Mouse (Mus musculus) urinary bladder, postnatal 36 days (tissue): Measurements from ENCODE around the gene Clec16a.

ENCODE experiments used
- DNase-seq, 2 experiments: peaks; one replicate each; pipeline ENCODE4 v3.0.0; 2022; ENCODE audit warnings: low spot score in 2 of 2, mixed read lengths in 1 of 2

Gene Clec16a

DNA sequence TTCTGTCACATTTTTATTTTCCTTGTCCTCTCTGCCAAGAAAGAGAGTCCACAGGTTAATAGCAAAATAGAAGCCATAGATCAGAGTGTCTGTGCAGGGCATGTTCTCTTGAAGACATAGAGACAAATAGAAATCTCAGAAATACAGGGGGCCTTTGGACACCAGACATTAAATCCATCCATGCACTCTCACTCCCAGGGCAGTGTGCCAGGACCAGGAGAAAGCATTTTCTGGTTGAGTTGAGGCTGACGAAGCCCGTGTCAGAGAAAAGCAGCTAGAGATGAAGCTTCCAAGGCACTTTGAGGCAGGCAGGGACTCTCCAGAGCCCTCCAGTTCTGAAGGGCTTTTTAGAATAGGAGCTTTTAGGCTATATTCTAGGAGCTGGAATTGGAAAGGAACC, 171.6 kb downstream of the Clec16a start:
- DNase-seq = no peak

DNA sequence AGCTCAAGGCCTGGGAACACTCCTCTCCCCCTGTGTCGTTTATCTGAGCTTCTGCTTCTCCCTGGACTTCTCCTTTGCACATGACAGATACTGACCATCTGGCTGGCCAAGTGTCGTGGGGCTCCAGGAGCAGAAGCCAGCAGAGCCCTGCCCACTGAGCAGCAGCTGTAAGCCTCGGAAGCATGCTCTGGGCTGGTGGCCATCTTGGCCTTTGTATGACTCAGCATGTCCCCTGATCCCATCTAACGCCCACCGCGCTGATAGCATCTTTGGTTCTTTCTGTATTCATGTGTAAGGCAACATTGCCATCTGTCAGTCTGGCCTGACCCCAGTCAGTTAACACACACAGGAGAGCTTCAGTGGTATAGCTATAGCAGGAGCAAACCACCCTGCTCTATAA, 174.8 kb downstream of the Clec16a start:
- no peak for DNase-seq

DNA sequence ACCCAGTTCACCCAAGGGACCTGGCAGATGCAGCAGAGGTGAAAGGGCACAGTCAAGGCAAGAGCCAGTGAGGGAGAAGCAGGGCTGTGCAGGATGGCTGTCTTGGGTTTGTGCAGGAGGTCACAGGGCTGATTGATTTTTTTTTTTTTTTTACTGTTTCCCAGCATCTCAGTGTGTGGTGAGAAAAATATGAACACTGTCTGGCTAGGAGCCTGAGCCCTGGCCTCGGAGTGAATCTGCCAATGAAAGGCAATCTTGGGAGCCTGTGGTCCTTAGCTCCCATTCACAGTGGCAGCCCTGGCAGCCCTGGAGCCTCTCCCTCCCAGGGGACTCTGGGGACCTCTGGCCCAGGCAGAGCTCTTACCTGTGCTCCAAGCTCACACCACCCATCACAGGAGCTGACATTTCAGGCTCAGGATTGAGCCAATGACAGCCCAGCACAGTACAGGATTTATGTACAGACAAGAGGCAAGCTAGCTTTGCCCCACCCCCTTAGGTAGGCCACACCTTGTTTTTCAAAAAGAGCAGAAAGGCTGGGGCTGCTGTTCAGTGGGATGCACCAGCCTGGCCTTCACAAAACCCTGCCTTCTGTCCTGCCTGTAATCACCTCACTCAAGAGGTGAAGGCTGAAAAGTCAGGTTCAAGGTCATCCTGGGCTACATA, 177.9 kb downstream of the Clec16a start:
- DNase-seq = no peak

DNA sequence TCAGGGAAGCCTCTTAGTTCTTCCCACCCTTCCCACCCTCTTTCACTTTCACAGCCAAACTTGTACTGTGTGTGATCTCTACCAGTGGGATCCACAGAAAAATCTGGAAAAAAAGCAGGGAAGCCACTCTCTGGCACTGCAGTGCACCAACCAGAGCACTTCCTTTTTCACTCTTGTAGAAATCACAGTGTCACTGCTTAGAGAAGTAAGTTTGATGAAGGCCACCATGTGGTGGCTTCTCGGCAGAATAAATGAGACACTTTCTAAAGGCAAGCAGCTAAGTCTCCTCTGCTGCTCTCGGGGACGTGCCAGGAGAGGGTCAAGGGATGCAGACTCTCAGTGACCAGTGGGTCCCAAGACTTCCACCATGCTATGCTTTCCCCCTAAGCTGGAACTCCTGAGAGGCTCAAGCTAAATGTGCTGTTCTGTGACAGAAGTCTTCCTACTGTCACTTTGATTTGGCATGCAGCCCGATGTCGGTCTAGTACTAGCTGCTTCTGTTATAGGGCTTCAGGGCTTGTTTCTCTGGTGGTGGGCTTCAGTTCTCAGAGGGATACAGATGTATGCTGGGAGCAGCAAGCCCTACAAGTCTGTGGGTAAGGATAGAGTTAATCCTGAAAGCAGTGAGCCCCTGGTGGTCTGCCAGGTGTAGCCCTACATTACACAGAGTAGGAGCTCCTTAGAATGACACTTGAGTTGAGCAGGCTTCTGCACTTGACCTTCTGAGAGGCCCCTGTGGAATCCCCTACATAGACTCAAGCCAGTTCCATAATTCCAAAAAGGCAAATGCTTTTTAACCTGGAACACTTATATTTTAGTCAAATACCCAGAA, 178.9 kb downstream of the Clec16a start:
- no peak for DNase-seq

DNA sequence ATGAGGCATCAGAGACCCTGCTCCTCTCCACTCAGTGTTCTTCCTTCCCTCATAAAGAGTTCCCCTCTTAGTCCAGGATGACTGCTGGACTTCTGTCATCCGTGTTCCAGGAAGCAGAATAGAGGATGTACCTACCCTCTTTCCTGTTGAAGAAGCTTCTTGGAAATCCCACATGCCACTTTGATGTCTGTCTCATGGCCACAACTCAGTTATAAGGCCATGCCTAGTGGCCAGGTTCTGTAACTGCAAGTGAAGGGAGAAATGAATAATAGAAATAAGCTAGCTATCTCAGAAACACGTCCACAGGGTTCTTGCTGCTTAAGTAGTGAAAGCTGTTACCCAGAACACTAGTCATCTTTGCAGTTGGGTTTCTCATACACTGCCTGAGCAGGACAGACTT, 180.0 kb downstream of the Clec16a start:
- no peak for DNase-seq

DNA sequence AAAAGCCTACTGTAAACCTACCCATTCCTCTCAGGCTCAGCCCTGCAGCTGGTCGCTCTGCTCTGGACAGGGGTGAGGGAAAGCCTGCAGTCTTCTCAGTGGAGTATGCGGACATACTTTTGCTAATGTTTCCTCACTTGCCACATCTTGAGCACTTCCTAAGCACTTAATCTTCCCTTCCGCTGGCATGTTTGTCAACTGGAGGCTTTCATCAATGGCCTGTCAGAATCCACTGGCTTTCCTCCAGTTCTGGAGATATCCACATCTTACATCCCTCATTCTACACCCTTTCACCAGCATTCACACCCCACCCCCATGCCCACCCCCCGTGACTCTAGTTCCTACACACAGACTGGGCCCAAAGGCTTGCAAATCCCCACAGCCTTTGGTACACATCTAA, 182.5 kb downstream of the Clec16a start:
- no peak for DNase-seq

DNA sequence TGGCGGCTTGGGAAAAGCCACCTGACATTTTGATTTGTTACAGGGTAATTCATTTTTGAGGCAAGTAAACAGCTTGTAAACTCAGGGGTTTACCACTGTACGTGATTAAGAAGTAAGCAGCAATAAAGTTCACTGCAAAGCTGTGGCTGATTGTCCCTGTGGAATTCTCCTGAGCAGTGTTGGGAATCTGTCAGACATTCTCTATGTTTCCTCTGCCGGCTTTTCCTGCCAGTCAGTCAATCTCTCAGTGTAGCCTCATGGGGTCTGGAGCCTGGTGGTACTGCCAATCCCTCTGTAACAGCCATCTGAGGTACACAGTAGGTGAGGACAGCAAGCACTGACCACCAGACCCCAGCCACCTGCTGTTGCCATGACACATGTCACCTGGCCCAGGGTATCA, 183.7 kb downstream of the Clec16a start:
- no peak for DNase-seq

DNA sequence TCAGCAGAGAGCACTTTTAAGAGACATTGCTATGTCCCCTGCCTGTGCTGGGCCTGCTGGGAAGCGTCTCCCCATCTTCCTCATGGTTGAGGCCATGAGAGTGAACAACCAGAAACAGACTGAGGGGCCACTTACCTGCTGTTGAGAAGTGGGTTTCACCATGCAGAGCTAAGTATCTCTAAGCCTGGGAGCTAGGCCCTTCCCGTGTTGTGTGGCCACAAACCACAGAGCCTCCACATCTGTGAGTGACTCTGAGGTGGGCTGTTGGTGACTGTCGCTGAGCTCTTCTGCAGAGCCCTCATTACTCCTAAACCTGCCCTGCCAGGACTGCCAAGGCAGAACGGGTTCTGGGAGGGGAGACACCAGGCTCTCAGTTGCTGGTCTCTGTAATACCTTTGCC, 185.8 kb downstream of the Clec16a start:
- DNase-seq = no peak

DNA sequence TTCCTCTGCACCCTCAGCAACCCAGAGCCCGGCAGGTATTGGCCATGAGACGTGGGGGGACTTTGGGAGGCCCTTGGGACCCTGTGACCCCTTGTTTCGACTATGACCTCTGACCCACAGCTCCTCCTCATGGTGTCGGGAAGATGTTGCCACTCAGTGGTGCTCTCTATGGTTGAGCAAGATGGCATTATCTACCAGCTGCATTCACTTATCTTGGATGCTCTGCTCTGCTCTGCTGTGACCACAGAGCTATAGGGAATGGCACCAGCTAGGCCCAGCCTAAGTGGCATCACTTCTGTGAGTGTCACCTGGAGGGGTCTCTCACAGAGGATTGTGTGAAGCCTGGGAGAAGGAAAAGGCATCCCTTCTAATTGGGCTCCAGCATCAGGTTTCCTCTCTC, 186.6 kb downstream of the Clec16a start:
- no peak for DNase-seq

DNA sequence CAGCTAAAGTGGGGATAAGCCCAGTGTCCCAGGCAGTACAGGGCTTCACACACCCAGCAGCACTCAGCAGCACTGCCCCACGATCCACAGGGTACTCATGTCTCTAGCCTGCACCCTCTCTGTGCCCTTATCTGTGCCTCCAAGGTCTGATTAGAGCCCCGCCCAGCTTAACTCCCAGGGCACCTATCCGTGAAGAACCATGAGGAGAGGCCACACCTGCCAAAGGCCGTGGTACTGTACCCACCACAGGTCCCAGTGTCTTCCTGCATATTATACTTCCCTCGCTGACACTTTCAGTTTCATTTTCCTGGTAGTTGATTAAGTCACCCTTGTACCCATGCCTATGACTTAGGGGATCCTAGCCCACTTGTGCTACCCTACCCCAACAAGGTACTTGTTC, 187.3 kb downstream of the Clec16a start:
- no peak for DNase-seq

DNA sequence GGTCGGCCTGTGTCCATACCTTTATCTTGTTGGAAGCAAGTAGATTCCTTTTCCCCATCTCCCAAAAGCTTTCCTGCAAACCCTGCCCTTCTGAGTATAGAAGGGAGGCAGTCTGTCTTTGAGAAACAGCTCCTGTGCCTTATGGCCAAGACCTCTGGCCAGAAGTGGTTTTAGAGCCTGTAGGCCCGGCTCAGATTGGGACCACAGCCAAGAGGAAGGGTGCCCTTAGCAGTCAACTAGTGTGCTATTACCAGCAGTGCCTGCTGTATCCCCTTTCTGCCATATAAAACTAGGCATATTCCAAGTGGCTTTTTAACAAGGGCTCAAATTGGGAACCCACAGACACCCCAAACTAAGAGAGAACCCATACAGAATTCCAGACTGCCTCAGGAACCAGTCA, 190.6 kb downstream of the Clec16a start:
- DNase-seq = no peak

DNA sequence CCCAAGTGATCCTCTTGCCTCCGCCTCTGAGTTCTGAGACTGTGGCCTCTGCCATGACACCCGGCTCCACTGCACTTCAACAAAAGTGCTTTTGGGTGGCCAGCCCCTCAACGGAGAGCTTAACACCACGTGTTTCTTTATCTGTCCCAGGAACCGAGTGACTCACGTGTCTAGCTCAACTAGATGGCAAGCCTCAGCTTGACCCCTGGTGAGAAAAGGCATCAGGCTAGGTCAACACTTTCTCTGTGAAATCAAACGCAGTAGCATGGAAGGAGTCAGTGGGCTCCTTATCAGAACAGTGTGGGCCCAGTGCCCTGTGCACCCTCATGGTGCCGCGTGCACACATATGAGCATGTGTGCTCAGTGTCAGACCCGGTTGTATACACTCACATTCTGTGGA, 191.2 kb downstream of the Clec16a start:
- no peak for DNase-seq

DNA sequence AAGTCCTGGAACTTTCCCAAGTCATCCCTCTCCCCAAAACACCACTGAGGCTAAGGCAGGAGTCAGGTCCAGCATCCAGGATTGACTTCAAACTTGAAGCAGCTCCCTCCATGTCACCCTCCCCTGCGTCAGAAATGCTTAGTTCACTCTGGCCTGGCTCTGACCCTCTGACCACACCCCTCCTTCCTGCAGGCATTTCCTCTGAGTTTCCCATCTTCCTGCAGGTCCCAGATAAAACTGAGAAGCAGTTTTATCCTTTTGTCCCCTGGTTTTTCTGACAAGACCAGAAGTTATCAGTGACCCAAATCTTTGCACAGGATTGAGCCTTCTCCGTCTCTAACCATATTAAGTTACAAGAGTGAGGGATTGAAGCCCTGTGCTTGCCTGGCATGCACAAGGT, 192.4 kb downstream of the Clec16a start:
- DNase-seq = no peak

DNA sequence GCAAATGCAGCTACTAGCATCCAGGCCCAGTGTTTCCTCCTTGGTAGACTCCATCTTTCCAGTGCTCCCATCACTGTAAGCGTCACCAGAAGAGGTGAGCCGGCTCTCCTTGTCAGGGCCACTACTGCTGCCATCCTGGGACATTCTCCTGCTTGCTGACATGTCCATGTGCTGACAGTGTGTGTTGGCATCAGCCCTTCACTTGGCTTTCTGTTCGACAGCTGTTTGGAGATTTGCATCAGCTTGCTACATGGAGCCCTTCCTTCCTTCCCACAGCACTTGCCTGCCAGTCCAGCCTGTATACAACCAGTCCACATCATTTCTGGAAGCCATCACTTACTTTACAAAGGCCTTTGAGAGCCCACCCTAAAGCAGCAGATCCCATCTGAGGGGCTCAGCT, 193.7 kb downstream of the Clec16a start:
- DNase-seq = no peak

DNA sequence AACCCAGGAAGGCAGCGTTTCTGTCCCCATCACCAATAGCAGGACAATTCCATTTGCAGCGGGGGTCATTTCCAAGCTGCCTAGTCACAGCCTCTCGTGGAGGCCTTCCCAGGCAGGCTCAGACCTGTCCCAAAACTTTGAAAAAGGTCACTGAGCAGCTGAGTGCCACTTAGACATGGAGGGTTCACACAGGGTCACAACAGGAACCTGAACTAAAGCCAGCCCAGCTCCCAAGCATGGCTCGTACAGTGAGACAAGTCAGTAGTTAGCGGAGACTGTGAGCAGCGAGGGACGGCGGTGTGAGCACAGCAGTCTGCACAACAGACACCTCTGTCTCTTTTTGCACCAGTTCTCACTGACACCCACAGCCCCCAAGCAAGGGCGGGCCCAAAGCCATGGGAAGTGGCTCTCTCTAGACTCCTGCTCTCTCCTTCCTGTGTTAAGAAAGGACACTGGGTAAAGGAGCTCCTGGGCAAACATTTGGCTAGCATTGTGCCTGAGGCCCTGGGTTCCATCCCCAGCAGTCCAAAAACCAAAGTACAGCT, 194.8 kb downstream of the Clec16a start:
- DNase-seq = no peak

DNA sequence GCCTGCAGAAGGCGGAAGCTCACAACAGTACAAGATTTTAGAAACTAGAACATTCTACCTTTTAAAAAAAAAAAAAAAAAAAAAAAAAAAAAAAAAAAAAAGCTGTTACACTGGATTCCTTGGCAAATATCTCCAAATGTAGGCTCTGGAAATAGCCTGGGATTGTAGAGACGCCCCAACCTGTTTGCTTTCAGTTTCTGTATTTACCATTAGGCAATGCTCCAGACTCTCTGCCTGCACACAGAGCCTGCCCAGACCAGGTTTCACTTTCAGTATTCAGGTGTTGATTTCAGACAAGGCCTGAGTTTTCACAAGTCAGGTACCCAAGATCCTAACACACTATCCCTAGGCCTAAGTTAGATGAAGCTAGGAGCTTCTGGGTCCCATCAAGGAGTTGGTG, 195.9 kb downstream of the Clec16a start:
- no peak for DNase-seq

DNA sequence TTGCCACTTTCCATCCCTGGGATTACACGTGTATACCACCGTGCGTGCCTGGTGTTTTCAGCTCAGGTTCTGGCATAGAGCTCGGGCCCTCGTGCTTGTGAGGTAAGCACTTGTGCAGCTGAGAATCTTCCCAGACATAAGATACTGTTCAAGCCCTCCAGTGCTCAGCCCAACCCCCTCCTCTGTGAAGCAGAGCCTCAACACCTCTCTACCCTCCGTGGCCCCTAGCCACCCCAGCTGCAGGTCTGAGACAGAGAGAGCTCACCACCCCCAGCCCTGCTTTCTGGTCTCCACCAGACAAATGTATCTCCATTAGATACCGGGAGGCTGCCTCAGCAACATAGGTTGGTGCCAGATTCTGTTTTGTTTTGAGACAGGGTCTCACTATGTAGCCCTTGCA, 204.1 kb downstream of the Clec16a start:
- DNase-seq = no peak

DNA sequence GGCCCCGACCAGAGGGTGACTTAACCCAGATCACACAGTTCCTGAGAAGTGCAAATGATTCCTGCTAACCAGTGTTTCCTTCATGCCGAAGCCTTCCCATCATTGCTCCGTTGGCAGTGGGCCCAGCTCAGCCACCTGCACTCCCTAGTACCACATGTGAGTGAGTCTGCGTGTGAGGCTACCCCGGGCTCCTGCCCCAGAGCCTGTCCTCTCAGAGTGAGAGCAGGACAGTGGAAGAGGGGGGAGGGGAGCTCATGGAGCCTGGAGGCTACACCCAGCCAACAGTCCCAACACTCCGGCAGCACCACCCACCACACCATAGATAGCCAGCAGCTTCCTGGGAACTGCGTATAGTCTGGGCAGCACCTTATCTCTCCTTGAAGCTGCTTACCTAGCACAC, 204.7 kb downstream of the Clec16a start:
- DNase-seq = no peak

DNA sequence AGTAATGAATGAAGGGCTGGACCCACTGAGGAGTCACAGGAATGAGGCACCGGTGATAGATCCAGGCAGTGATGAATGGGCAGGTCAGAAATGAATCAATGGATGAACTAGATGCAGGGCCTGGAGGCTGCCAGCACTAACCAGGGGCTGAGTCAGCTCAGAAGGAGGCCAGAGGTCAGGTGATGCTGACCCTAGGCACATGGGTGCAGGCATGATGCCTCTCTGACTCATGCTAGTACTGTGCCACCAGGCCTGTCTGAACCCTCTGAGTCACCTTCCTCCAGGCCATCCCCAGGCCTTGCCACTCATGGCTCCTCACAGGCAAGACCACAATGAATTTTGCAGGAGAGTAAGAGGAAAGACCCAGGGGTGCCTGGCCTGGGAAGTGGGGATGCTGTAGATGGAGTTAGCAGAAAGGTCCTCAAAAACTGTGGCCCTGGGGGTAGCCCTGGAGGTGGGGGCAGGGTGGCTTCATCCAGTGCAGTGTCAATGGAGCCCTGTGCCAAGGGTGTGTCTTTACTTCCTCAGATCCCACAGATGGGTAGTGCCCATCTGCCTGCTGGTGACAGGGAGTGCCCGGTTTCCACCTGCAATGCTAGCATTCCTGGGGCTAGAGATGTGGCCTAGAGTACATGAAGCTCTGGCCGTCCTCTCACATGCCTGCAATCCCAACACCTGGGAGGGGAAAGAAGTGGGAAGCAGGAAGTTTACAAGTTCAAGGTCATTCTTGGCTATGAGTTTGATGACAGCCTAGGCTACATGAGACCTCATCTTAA, 209.6 kb downstream of the Clec16a start:
- peak; percentile 32 to 59 for DNase-seq

DNA sequence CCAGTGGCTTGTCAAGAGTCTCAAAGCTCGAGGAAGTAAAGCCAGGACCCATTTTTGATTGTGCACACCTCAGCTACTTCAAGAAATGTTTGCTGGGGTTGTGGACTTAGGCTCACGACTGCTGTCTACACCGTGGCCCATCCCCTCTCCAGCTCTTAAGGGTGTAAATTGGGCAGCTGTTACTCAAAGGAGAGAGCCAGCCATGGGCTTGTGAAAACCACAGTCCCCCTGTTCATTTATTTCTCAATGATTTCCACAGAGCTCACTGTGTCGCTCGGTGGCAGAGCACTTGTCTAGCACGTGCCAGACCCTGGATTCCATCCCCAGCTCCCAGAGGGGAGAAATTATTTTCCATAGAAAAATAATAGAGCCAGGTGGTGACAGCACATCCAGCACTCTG, 211.0 kb downstream of the Clec16a start:
- no peak for DNase-seq

DNA sequence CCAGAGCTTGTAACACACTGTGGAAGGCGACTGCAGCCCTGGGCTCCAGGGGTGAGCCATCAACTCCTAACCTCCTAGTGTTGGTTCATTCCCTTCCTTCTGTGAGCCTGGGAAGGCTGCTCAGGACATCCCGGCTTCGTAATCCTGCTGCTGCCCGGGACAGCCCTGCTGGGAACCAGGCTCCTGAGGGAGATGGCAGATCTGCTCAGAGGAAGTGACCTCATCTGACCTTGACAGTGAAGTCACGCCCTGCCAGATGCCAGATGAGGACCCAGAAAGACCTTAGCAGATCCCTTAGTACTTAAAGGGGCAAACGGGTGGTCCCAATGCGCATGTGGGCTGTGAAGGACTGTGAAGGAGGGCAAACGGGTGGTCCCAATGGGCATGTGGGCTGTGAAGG, 216.0 kb downstream of the Clec16a start:
- no peak for DNase-seq

DNA sequence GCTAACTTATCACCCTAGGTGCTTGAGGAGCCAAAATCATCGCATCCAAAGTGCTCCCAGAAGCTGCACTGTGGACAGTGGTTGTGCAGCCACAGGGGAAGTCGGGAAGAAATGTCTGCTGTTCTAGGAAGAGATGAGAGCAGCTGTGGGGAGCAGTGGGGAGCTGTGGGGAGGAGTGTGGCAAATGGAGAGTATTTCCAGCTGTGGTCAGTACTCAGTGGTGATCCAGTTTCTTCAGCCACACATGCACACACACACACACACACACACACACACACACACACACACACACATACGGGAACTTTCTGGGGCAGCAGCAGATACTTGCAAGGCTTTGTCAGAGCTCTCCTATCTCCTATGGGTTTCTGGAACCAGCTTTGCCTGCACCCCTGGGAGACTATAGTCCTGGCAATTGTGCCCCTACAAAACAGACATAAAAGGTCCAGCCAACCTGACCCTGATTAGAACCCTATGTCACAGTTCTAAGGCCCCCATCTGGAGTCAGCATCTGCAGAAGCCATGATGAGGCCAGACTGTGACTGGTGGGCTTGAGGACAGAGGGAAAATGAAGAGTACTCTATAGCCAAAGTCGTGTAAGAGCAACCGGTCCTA, 217.5 kb downstream of the Clec16a start:
- DNase-seq = no peak
